Comparison of ENCODE assay signal across 8 mouse cellular contexts in the genomic region with DNA sequence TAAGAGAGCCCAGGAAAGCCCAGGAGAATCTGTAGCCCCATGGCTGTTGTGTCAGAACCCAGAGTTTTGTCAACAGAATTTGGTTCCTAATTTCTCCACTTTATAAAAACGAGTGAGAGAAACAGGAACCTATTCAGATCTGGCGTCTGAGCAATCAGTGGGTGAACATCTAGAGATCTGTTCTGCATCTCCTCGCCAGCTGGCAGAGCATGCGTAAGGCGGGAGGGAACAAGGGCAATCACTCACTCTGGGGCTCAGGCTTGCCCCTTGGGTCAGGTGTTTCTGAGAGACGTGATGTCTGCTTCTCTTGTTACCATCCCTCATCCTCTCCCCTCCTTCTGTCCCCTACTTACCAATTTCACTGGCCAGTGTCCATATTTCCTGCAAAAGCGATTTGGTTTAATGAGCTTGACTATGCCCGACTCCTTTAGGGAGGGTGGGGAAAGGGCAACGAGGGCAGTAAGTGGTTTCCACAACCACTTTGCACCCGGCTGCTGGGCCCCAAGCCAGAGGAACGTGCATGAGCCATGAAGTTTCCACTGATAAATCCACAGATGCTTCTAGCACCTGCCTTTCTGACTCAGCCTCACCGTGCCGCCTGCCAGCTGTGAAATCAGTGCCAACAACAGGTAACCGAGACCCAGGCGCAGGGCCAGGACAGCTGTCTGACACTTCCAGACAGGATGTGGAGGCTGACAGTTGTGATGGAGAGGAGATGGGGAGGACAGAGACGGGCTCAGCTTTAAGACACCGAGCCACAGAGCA. TPM values are rescaled to one million over a fixed set of nuclear protein-coding genes. Genes with fewer than 3 reads are reported as not detected.
DNase-seq lines count a peak whose midpoint lies in the region; ATAC-seq and TF ChIP-seq lines count a peak whose summit lies in the region.

No protein-coding gene starts in this region.

- no peak overlapping the region for H3ac ChIP-seq in myocyte (ENCODE audit: control insufficient read depth, insufficient read length)

- H3K4me3 ChIP-seq in layer of hippocampus, adult 2 months, result no peak overlapping the region
- H3K4me3 ChIP-seq in myocyte, result no peak overlapping the region
- no peak overlapping the region for H3K4me3 ChIP-seq in hindbrain, embryonic 10.5 days

- no peaks in the 10 kb centered on the region for H3K36me3 ChIP-seq in myocyte (ENCODE audit: control insufficient read depth, insufficient read depth)
- no peaks in the 10 kb centered on the region for H3K36me3 ChIP-seq in hindbrain, embryonic 10.5 days

- ATAC-seq in erythroid progenitor cell, adult 5-6 weeks (replicated peaks; ENCODE audit: low FRiP score, poor library complexity, severe bottlenecking), result no peak

- H3K4me2 ChIP-seq in myocyte (ENCODE audit: low read depth), result peak overlapping the region; percentile 53

- TF ChIP-seq CTCF in layer of hippocampus, adult 2 months (conservative IDR thresholded peaks at IDR 0.05), result no peak

- H3K4me1 ChIP-seq in hindbrain, embryonic 10.5 days (replicated peaks), result peaks cover 21% of the 10 kb centered on the region

- no peak for TF ChIP-seq POLR2A in myocyte (IDR thresholded peaks at IDR 0.05; ENCODE audit: insufficient read length, low read depth)

- H3K27me3 ChIP-seq in myocyte (ENCODE audit: control insufficient read depth, insufficient read depth, insufficient read length), result peaks cover 16% of the 10 kb centered on the region
- H3K27me3 ChIP-seq in hindbrain, embryonic 10.5 days (ENCODE audit: insufficient read depth, poor library complexity, severe bottlenecking), result peaks cover 52% of the 10 kb centered on the region

- DNase-seq in testis, postnatal 10 days (ENCODE audit: low spot score), result peak; percentile 49
- DNase-seq in testis, postnatal 14 days (ENCODE audit: low spot score), result no peak
- DNase-seq in gastrocnemius, postnatal 25 days, result peak; percentile 61
- DNase-seq in layer of hippocampus, adult 2 months (ENCODE audit: low spot score in 2 of 2), result peak; percentile 45 to 63
- DNase-seq in embryo, embryonic 9.5 days (ENCODE audit: extremely low spot score), result no peak
- no peak for DNase-seq in hindbrain, embryonic 10.5 days (ENCODE audit: low spot score)

- H3K27ac ChIP-seq in layer of hippocampus, adult 2 months, result peak overlapping the region; percentile 84
- H3K27ac ChIP-seq in hindbrain, embryonic 10.5 days, result no peak overlapping the region

- H3K79me2 ChIP-seq in myocyte (ENCODE audit: control insufficient read depth, insufficient read depth), result no peaks in the 10 kb centered on the region

- WGBS in hindbrain, embryonic 10.5 days, result 72% methylated on average over 17 of the region's 17 CpGs

- H3K9me3 ChIP-seq in hindbrain, embryonic 10.5 days, result 0 out of 2 replicates have a peak, but pooled peaks cover 6% of the 10 kb centered on the region

TF ChIP-seq in myocyte, 11 proteins besides CTCF, POLR2A, EP300 and RAD21:
- TF ChIP-seq POLR2AphosphoS2 (IDR thresholded peaks at IDR 0.05; ENCODE audit: insufficient read length, low read depth) (no peak), TCF12 (IDR thresholded peaks at IDR 0.05; ENCODE audit: insufficient read depth, poor library complexity, severe bottlenecking) (peak; percentile 93), MYOG (IDR thresholded peaks at IDR 0.05; ENCODE audit: control insufficient read depth in 1 of 3, insufficient read depth in 1 of 3, insufficient read length in 2 of 3, low read depth in 2 of 3) (peak; percentile 59 to 98 (median 89)), MYOD1 (IDR thresholded peaks at IDR 0.05; ENCODE audit: control insufficient read depth in 1 of 3, insufficient read length in 2 of 3, low read depth in 2 of 3) (peak; percentile 79 to 96 (median 93)), TCF3 (IDR thresholded peaks at IDR 0.05; ENCODE audit: insufficient read length, low read depth) (peak; percentile 88), MAX (IDR thresholded peaks at IDR 0.05; ENCODE audit: low read depth) (no peak), SRF (IDR thresholded peaks at IDR 0.05; ENCODE audit: control insufficient read depth, insufficient read length, low read depth) (no peak)

RNA-seq across cellular contexts. Expression of a gene that starts 5.5 kb away (rescaled TPM):
- total RNA-seq in gastrocnemius, postnatal 25 days (2021), result 1 to 10 TPM; 1.8 to 3.2 TPM
- 10 to 100 TPM; 62.8 to 64.0 TPM for total RNA-seq in layer of hippocampus, adult 2 months (2021)
- polyA plus RNA-seq in myocyte (2012; fragmentation: generic; extraction: Trizol), result 2.2 TPM
- 4.9 and 6.1 TPM in 2 replicates for polyA plus RNA-seq in hindbrain, embryonic 10.5 days (2016; fragmentation: Nextera tagmentation; extraction: Ambion mirVana)
- 1.3 and 9.7 TPM in 2 replicates for total RNA-seq in erythroid progenitor cell, adult 5-6 weeks (2015; ENCODE audit: low replicate concordance)
- not detected in 2 replicates for total RNA-seq in erythroid progenitor cell, adult 5-6 weeks (2017; ENCODE audit: low replicate concordance)

RNA-seq across cellular contexts. Expression of a gene that starts 26.2 kb away (rescaled TPM):
- total RNA-seq in gastrocnemius, postnatal 25 days (2021), result 1 to 10 TPM; 1.7 to 4.7 TPM
- under 1 TPM; 0.59 to 0.76 TPM for total RNA-seq in layer of hippocampus, adult 2 months (2021)
- polyA plus RNA-seq in myocyte (2012; fragmentation: generic; extraction: Trizol), result 0.02 TPM
- 0.29 and 0.55 TPM in 2 replicates for polyA plus RNA-seq in hindbrain, embryonic 10.5 days (2016; fragmentation: Nextera tagmentation; extraction: Ambion mirVana)
- 15.5 and 36.4 TPM in 2 replicates for total RNA-seq in erythroid progenitor cell, adult 5-6 weeks (2015; ENCODE audit: low replicate concordance)
- 10.0 and 11.3 TPM in 2 replicates for total RNA-seq in erythroid progenitor cell, adult 5-6 weeks (2017; ENCODE audit: low replicate concordance)

RNA-seq across cellular contexts. Expression of a gene that starts 49.2 kb away (rescaled TPM):
- total RNA-seq in gastrocnemius, postnatal 25 days (2021), result 1 to 10 TPM in 1 of 2 experiments, under 1 TPM in 1; 0.64 to 1.2 TPM
- total RNA-seq in layer of hippocampus, adult 2 months (2021), result under 1 TPM; 0.20 to 0.46 TPM
- polyA plus RNA-seq in myocyte (2012; fragmentation: generic; extraction: Trizol), result not detected
- polyA plus RNA-seq in hindbrain, embryonic 10.5 days (2016; fragmentation: Nextera tagmentation; extraction: Ambion mirVana), result 0.10 and 0.16 TPM in 2 replicates
- total RNA-seq in erythroid progenitor cell, adult 5-6 weeks (2015; ENCODE audit: low replicate concordance), result 6.8 and 8.8 TPM in 2 replicates
- 1.8 and 2.6 TPM in 2 replicates for total RNA-seq in erythroid progenitor cell, adult 5-6 weeks (2017; ENCODE audit: low replicate concordance)

Comparison
In these comparisons a context has a peak if more than half of its experiments do, and no peak if none do; other contexts are left out.
1. DNase-seq: peak in testis, postnatal 10 days (single experiment), gastrocnemius, postnatal 25 days (single experiment) and layer of hippocampus, adult 2 months (2 of 2); none in testis, postnatal 14 days (single experiment), embryo, embryonic 9.5 days (single experiment) and hindbrain, embryonic 10.5 days (single experiment).
2. RNA of a gene that starts 5.5 kb away (total RNA-seq): 62.8 to 64.0 TPM in layer of hippocampus, adult 2 months; 1.8 to 3.2 TPM in gastrocnemius, postnatal 25 days and 1.3 to 9.7 TPM in erythroid progenitor cell, adult 5-6 weeks; every median in the first group is over 4 times any median in the second.